Mouse (Mus musculus) megakaryocyte, embryonic 14.5 days (primary cell): ENCODE results near the gene Rccd1. TPM values are rescaled to one million over a fixed set of nuclear protein-coding genes. Genes with fewer than 3 reads are reported as not detected.

Experiments
- H3K27me3 ChIP-seq: replicated peaks from 2 replicates; pipeline ENCODE3; 2012; ENCODE audit warnings: inconsistent platforms
- H3K36me3 ChIP-seq: replicated peaks from 2 replicates; pipeline ENCODE3; 2012; ENCODE audit warnings: low read length, inconsistent platforms, mixed read lengths
- H3K4me1 ChIP-seq: 2 replicates; pipeline ENCODE4 v1.6.1; 2012; ENCODE audit warnings: inconsistent platforms
- H3K4me3 ChIP-seq: replicated peaks from 2 replicates; pipeline ENCODE3; 2012; ENCODE audit warnings: moderate library complexity, mild to moderate bottlenecking, inconsistent platforms
- H3K9me3 ChIP-seq: 2 replicates; pipeline ENCODE4 v1.6.1; 2012; ENCODE audit warnings: inconsistent platforms
- FLI1 ChIP-seq: IDR thresholded peaks from 2 replicates; pipeline ENCODE4 v1.6.1; 2012; ENCODE audit warnings: low read length, inconsistent platforms, mixed read lengths
- GATA1 ChIP-seq: IDR thresholded peaks from 3 replicates; pipeline ENCODE4 v1.6.1; 2012; ENCODE audit warnings: mixed read lengths, low read length, inconsistent platforms, borderline replicate concordance
- polyA plus RNA-seq: library from polyadenylated mRNA; stranded (reverse); fragments of >175 nt; gene quantifications from 2 replicates; pipeline ENCODE4 v1.2.3, GENCODE M21; 2012; ENCODE audit warnings: low replicate concordance; ENCODE audit not compliant: insufficient read depth

Gene Rccd1
- polyA plus RNA-seq, 1 experiment, result 5.0 TPM

- no peaks in the 10 kb centered on the region for H3K27me3 ChIP-seq
- peaks cover 68% of the 10 kb centered on the region for H3K36me3 ChIP-seq
- H3K4me1 ChIP-seq, result peaks cover 86% of the 10 kb centered on the region
- TF ChIP-seq GATA1 (no peak), FLI1 (no peak)
- H3K9me3 ChIP-seq, result no peaks in the 10 kb centered on the region
- H3K4me3 ChIP-seq, result peak overlapping the region; percentile 75
These were observed 23.7 kb upstream of the Rccd1 start for GRCm38 (mm10) chr7:80347670-80348586.

GRCm38 (mm10) chr7:80346830-80347229, 22.6 kb upstream of the Rccd1 start:
- H3K36me3 ChIP-seq, result peaks cover 58% of the 10 kb centered on the region
- peaks cover 85% of the 10 kb centered on the region for H3K4me1 ChIP-seq

GRCm38 (mm10) chr7:80346173-80346572, 21.9 kb upstream of the Rccd1 start:
- no peak for TF ChIP-seq FLI1
- TF ChIP-seq GATA1, result no peak
- peaks cover 52% of the 10 kb centered on the region for H3K36me3 ChIP-seq

More at GRCm38 (mm10) chr7:80346830-80347229, 22.6 kb upstream of the Rccd1 start:
- Histone ChIP-seq H3K4me3 (no peak overlapping the region), H3K27me3 (no peaks in the 10 kb centered on the region), H3K9me3 (no peaks in the 10 kb centered on the region)
- no peak for TF ChIP-seq GATA1
- no peak for TF ChIP-seq FLI1

GRCm38 (mm10) chr7:80343270-80344018, 19.2 kb upstream of the Rccd1 start:
- Histone ChIP-seq H3K9me3 (no peaks in the 10 kb centered on the region), H3K4me3 (peak overlapping the region; percentile 94), H3K36me3 (peaks cover 30% of the 10 kb centered on the region), H3K27me3 (no peaks in the 10 kb centered on the region), H3K4me1 (peaks cover 79% of the 10 kb centered on the region)
- no peak for TF ChIP-seq FLI1
- no peak for TF ChIP-seq GATA1

More at GRCm38 (mm10) chr7:80346173-80346572, 21.9 kb upstream of the Rccd1 start:
- no peak overlapping the region for H3K4me3 ChIP-seq
- peaks cover 85% of the 10 kb centered on the region for H3K4me1 ChIP-seq
- no peaks in the 10 kb centered on the region for H3K9me3 ChIP-seq
- no peaks in the 10 kb centered on the region for H3K27me3 ChIP-seq

- Histone ChIP-seq H3K27me3 (no peaks in the 10 kb centered on the region), H3K9me3 (no peaks in the 10 kb centered on the region), H3K4me1 (peaks cover 79% of the 10 kb centered on the region), H3K36me3 (peaks cover 30% of the 10 kb centered on the region), H3K4me3 (peak within 1 kb of the TSS; percentile 94)
- TF ChIP-seq FLI1, result no peak
- no peak for TF ChIP-seq GATA1
These were observed 18.6 kb upstream of the Rccd1 start, which contains the start of gene Hddc3 for GRCm38 (mm10) chr7:80342858-80343257. Gene Hddc3, plus strand, starts transcription at chr7:80343104.

GRCm38 (mm10) chr7:80341793-80342192, 17.5 kb upstream of the Rccd1 start:
- Histone ChIP-seq H3K27me3 (no peaks in the 10 kb centered on the region), H3K4me3 (no peak overlapping the region), H3K4me1 (peaks cover 75% of the 10 kb centered on the region), H3K9me3 (no peaks in the 10 kb centered on the region), H3K36me3 (peaks cover 35% of the 10 kb centered on the region)
- no peak for TF ChIP-seq GATA1
- TF ChIP-seq FLI1, result no peak

GRCm38 (mm10) chr7:80340793-80341192, 16.5 kb upstream of the Rccd1 start, which contains the start of gene Unc45a:
Gene Unc45a, minus strand, starts transcription at chr7:80341005.
- peaks cover 75% of the 10 kb centered on the region for H3K4me1 ChIP-seq
- no peaks in the 10 kb centered on the region for H3K9me3 ChIP-seq
- no peaks in the 10 kb centered on the region for H3K27me3 ChIP-seq
- peak within 1 kb of the TSS; percentile 94 for H3K4me3 ChIP-seq
- H3K36me3 ChIP-seq, result peaks cover 35% of the 10 kb centered on the region
- TF ChIP-seq GATA1 (no peak), FLI1 (no peak)

- Histone ChIP-seq H3K27me3 (no peaks in the 10 kb centered on the region), H3K4me1 (peaks cover 77% of the 10 kb centered on the region), H3K9me3 (no peaks in the 10 kb centered on the region), H3K4me3 (peak overlapping the region; percentile 94), H3K36me3 (peaks cover 38% of the 10 kb centered on the region)
- TF ChIP-seq FLI1 (no peak), GATA1 (no peak)
These were observed 15.8 kb upstream of the Rccd1 start for GRCm38 (mm10) chr7:80339793-80340628.

- TF ChIP-seq GATA1, result no peak
- TF ChIP-seq FLI1, result no peak
- peaks cover 81% of the 10 kb centered on the region for H3K4me1 ChIP-seq
- no peaks in the 10 kb centered on the region for H3K9me3 ChIP-seq
- H3K27me3 ChIP-seq, result no peaks in the 10 kb centered on the region
- peak overlapping the region; percentile 93 for H3K4me3 ChIP-seq
- peaks cover 45% of the 10 kb centered on the region for H3K36me3 ChIP-seq
These were observed 15.1 kb upstream of the Rccd1 start for GRCm38 (mm10) chr7:80339371-80339770.
